Mouse (Mus musculus) erythroid progenitor cell, adult 5-6 weeks (primary cell): ENCODE measurements around the gene Rgl1. TPM values are rescaled to one million over a fixed set of nuclear protein-coding genes. Genes with fewer than 3 reads are reported as not detected.

Experiments
- ATAC-seq: replicated peaks from 2 replicates; pipeline ENCODE4 v1.8.0; 2016; ENCODE audit warnings: moderate number of reproducible peaks, mild to moderate bottlenecking, moderate TSS enrichment, inconsistent platforms; ENCODE audit not compliant: poor library complexity, low FRiP score, severe bottlenecking
- total RNA-seq, 2 experiments: library from RNA; stranded (forward) in 1 of 2; stranded (reverse) in 1 of 2; fragments of 150-400 nt in 1 of 2; fragments of 186-747, 209-891 nt in 1 of 2; gene quantifications; 2 replicates each; pipeline versions ENCODE4 v1.2.3 to v1.2.4; 2015 to 2017; ENCODE audit warnings: low replicate concordance in 2 of 2

The Rgl1 gene
- total RNA-seq, 2 experiments from 2014 or later: 8.4 to 32.8 TPM

- no peak for ATAC-seq
Observed at GRCm38 (mm10) chr1:152599347-152599746, 166.8 kb downstream of the Rgl1 start.

GRCm38 (mm10) chr1:152594690-152595089 is 171.5 kb downstream of the Rgl1 start:
- ATAC-seq: no peak

GRCm38 (mm10) chr1:152593831-152594549 is 172.2 kb downstream of the Rgl1 start:
- ATAC-seq: no peak

- ATAC-seq: peak; percentile 72
Observed at GRCm38 (mm10) chr1:152593382-152593781, 172.8 kb downstream of the Rgl1 start.

DNA sequence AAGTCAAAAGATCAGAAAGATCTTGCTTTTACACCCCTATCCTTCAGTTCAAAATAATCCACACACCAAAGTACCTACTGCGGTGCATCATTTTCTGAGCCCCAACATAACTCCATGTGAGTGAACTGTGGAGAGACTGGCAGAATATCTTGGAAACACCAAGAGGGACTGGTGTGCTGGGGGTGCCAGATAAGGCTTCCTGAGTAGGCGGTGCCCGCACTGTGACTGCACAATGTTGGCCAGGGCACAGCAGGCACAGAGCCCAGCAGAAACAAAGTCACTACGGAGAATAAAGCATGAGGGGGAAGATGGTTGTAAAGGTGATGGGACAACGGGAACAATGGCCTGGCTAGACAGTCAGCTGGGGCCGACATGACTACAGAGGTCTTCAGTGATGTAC is 173.5 kb downstream of the Rgl1 start:
- peak; percentile 85 for ATAC-seq

GRCm38 (mm10) chr1:152591746-152592498 is 174.2 kb downstream of the Rgl1 start:
- ATAC-seq: peak; percentile 71

GRCm38 (mm10) chr1:152590321-152590720 is 175.8 kb downstream of the Rgl1 start:
- ATAC-seq: no peak

GRCm38 (mm10) chr1:152589331-152589935 is 176.7 kb downstream of the Rgl1 start:
- ATAC-seq: no peak

DNA sequence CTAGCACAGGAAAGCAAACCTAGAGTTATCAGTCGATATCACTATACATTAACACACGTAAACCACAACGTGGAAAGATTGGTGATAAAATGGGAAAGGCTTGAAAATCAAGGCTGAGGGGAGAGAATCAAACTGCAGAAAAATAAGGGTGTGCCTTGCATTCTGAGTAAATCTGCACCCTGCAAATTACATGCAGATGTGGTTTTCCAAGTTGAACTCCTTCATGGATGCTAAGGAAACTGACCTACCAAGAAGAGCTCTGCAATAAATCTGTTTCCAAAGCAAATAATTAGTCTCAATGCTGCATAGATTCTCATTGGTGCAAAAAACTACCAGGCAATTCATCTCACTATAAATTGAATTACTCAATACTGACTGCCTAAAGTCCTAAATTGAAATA is 178.7 kb downstream of the Rgl1 start:
- no peak for ATAC-seq

GRCm38 (mm10) chr1:152585385-152585984 is 180.7 kb downstream of the Rgl1 start:
- ATAC-seq: no peak

GRCm38 (mm10) chr1:152584933-152585332 is 181.2 kb downstream of the Rgl1 start:
- ATAC-seq: no peak

- no peak for ATAC-seq
Observed at GRCm38 (mm10) chr1:152581127-152581905, 184.8 kb downstream of the Rgl1 start.

DNA sequence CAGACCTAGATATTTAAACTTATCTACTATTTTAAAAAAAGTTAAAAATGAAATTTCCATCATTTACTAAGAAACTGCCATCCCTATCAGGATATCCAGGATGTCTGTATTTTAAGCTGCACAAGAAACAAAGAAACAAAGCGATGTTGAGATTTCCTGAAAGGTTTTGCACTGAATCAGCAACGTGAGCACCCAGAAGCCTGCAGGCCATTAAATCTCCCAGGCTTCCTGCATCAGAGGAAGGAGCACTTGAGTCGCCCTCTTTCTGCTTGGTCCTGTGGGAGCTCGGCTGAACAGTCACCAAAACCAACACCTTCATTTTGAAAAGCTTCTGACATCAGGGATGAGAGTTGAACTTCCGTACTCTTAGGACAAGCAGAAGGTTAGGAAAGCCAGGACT is 187.2 kb downstream of the Rgl1 start:
- no peak for ATAC-seq

- no peak for ATAC-seq
Observed at GRCm38 (mm10) chr1:152578108-152578721, 187.9 kb downstream of the Rgl1 start.

DNA sequence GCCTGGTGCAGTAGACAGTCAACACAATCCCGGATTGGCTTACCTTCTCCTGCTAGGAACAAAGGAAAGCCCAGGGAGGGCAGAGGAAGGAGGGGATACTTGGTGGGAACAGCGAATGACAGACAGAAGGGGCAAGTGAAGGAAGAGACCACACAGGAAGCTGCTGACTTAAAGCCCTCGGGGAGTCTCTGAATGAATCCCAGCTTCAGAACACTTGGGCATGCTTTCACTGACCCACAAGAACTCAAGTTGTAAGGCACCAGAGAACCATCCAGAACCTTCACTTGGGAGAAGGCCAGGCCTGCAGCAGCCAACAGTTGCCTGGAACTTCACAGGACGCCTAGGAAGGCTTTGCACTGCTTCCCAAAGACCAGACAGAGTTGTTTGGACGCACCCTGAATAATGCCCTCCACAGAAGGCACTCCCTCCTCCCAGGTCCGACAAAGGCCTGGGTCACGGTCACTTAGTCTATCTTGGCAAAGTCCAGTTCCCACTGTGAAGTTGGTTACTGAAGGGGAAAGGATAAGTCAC is 189.5 kb downstream of the Rgl1 start:
- no peak for ATAC-seq

DNA sequence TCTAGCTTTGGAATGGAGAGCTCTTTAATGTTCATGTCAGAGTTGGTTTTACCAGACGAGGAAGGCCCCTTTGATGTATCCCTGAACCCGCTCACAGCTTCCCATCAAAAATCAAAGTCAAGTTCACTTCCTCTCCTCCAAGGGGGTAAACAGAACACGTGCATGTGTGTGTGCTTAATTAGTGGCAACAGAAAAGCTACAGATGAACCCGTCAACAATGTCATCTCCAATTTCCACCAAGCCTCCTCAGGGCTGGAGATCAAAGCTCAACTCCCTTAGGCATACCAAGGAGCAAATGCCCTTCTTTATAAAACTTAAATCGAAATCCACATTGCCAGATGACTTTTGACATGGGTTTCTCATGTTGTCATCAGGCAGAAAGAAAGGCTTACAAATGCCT is 191.1 kb downstream of the Rgl1 start:
- no peak for ATAC-seq

GRCm38 (mm10) chr1:152573470-152574059 is 192.6 kb downstream of the Rgl1 start:
- no peak for ATAC-seq

GRCm38 (mm10) chr1:152572755-152573469 is 193.2 kb downstream of the Rgl1 start:
- no peak for ATAC-seq
